Mouse (Mus musculus) cerebellum, adult 8-10 months (tissue): ENCODE data around the gene Zfp384.

Experiments used
- DNase-seq: peaks from one replicate; pipeline ENCODE4 v3.0.0; 2022

The Zfp384 gene

DNA sequence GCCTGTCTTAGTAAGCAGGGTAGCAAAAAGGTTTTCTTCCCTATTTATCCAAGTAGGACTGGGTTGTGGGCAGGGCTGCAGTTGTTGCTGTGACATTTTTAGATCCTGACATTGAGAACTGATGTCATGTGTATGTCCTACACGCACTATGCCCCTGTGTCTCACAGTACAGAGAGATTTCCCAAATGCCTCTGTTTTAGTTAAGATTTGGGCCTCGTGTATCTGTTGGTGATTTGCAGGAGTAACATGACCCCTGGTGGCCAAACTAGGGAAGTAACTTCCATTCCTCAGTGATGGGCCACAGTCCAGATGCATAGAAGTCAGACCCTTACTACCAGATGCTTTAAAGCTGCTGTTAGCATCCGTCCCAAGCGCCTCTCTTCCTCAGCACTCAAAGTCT, 75.5 kb downstream of the Zfp384 start:
- DNase-seq, result peak; percentile 72
